Mouse (Mus musculus) mouse embryonic stem cell (cell line): ENCODE results near the gene Gucy2g.

Experiments used
- in situ Hi-C, 2 experiments: fragments of 300-500 bp; cut with MboI; formaldehyde crosslinking; loops; 1 replicate in 1 of 2; 3 replicates in 1 of 2; pipeline ENCODE4 v1.14.3; 2019 to 2020; ENCODE audit warnings: low sequenced_read_pairs in 2 of 2, low pct_unique_long_range_greater_than_20kb in 1 of 2, mixed read lengths in 1 of 2; ENCODE audit not compliant: unreplicated experiment in 1 of 2

The Gucy2g gene

GRCm38 (mm10) chr19:55251383-55252124 lies 10.5 kb upstream of the Gucy2g start, which contains the start of gene Acsl5:
Gene Acsl5 (plus strand): TSS chr19:55251938.
- in situ Hi-C loops: no loop called here

GRCm38 (mm10) chr19:55250451-55250850 lies 9.4 kb upstream of the Gucy2g start:
- in situ Hi-C loops: no loop called here

- in situ Hi-C loops: no loop called here
These were observed 7.0 kb upstream of the Gucy2g start for GRCm38 (mm10) chr19:55247991-55248520.

GRCm38 (mm10) chr19:55247563-55247962 lies 6.5 kb upstream of the Gucy2g start:
- in situ Hi-C loops: no loop called here

- in situ Hi-C loops: no loop called here
These were observed 3.8 kb upstream of the Gucy2g start for GRCm38 (mm10) chr19:55244791-55245231.

GRCm38 (mm10) chr19:55239766-55240426 lies 1.1 kb downstream of the Gucy2g start:
- in situ Hi-C loops: no loop called here

GRCm38 (mm10) chr19:55236564-55236963 lies 4.5 kb downstream of the Gucy2g start:
- in situ Hi-C loops: no loop called here

GRCm38 (mm10) chr19:55236026-55236425 lies 5.0 kb downstream of the Gucy2g start:
- in situ Hi-C loops: no loop called here

- in situ Hi-C loops: no loop called here
These were observed 8.9 kb downstream of the Gucy2g start for GRCm38 (mm10) chr19:55232136-55232535.

GRCm38 (mm10) chr19:55231081-55231480 lies 10.0 kb downstream of the Gucy2g start:
- in situ Hi-C loops: no loop called here

GRCm38 (mm10) chr19:55227135-55227534 lies 13.9 kb downstream of the Gucy2g start:
- in situ Hi-C loops: loop anchor here in 1 of 2 experiments (10.0 kb wide), 1 partner anchor 78 kb away; no protein-coding TSS in a partner anchor

GRCm38 (mm10) chr19:55226621-55227020 lies 14.4 kb downstream of the Gucy2g start:
- in situ Hi-C loops: loop anchor here in 1 of 2 experiments (10.0 kb wide), 1 partner anchor 78 kb away; no protein-coding TSS in a partner anchor

GRCm38 (mm10) chr19:55222268-55222667 lies 18.8 kb downstream of the Gucy2g start:
- in situ Hi-C loops: loop anchor here (5.0 to 25.0 kb wide), 3 partner anchors 75 to 1185 kb away; partner anchors contain the start of gene Adra2a (in 1 of the 2)

- in situ Hi-C loops: loop anchor here (5.0 to 25.0 kb wide), 3 partner anchors 76 to 1184 kb away; partner anchors contain the start of gene Adra2a (in 1 of the 2)
These were observed 19.8 kb downstream of the Gucy2g start for GRCm38 (mm10) chr19:55221208-55221607.

- in situ Hi-C loops: loop anchor here in 1 of 2 experiments (25.0 kb wide), 1 partner anchor 1182 kb away; the partner anchor contains the start of gene Adra2a
These were observed 21.7 kb downstream of the Gucy2g start for GRCm38 (mm10) chr19:55219359-55219758.

GRCm38 (mm10) chr19:55218741-55219221 lies 22.3 kb downstream of the Gucy2g start:
- in situ Hi-C loops: loop anchor here in 1 of 2 experiments (25.0 kb wide), 1 partner anchor 1181 kb away; the partner anchor contains the start of gene Adra2a

- in situ Hi-C loops: loop anchor here in 1 of 2 experiments (25.0 kb wide), 1 partner anchor 1181 kb away; the partner anchor contains the start of gene Adra2a
These were observed 22.8 kb downstream of the Gucy2g start for GRCm38 (mm10) chr19:55218192-55218739.

- in situ Hi-C loops: loop anchor here in 1 of 2 experiments (25.0 kb wide), 1 partner anchor 1180 kb away; the partner anchor contains the start of gene Adra2a
These were observed 23.7 kb downstream of the Gucy2g start for GRCm38 (mm10) chr19:55217365-55217764.
